In genomic region chrX:96456201-96456963, GRCm38 (mm10) we compare ENCODE assay signal across 9 mouse cellular contexts. TPM values are rescaled to one million over a fixed set of nuclear protein-coding genes. Genes with fewer than 3 reads are reported as not detected.
A peak's percentile ranks its signal among the peaks of the same experiment; 100 is the strongest.
DNase-seq lines count a peak whose midpoint lies in the region; ATAC-seq and TF ChIP-seq lines count a peak whose summit lies in the region.
"Had no signal": no experiment of that assay in that cellular context is flagged by ENCODE, and none has a peak within 500 bp of the region (broad histone marks: within the 10 kb centered on the region; RNA-seq: fewer than 3 reads in every experiment).

Gene Hsf3 (minus strand): TSS chrX:96456294.

- no peaks in the 10 kb centered on the region for H3K36me3 ChIP-seq in heart, embryonic 11.5 days (ENCODE audit: control insufficient read depth, insufficient read depth, low read length)
- no peaks in the 10 kb centered on the region for H3K36me3 ChIP-seq in kidney, adult 2 months (ENCODE audit: control insufficient read depth, insufficient read depth, low read length)
- H3K36me3 ChIP-seq in lung, embryonic 16.5 days (ENCODE audit: control insufficient read depth, insufficient read depth, low read length) = no peaks in the 10 kb centered on the region
- no peaks in the 10 kb centered on the region for H3K36me3 ChIP-seq in stomach, embryonic 15.5 days
- H3K36me3 ChIP-seq: G1E had no signal

- peak within 1 kb of the TSS; percentile 54; the same call in 1 of the 2 replicates for H3K9ac ChIP-seq in heart, embryonic 11.5 days (ENCODE audit: low read depth, low read length)
- peak within 1 kb of the TSS; percentile 40 for H3K9ac ChIP-seq in lung, embryonic 16.5 days (ENCODE audit: low read length)
- H3K9ac ChIP-seq in stomach, embryonic 15.5 days = no peak within 1 kb of the TSS

- peak; percentile 0 for DNase-seq in right cerebral cortex, adult 18-20 months
- DNase-seq in right cerebral cortex, postnatal 4 days = no peak
- peak; percentile 43 for DNase-seq in kidney, adult 2 months

- peak within 1 kb of the TSS; percentile 36 for H3K4me3 ChIP-seq in heart, embryonic 11.5 days (ENCODE audit: low read depth, low read length)
- H3K4me3 ChIP-seq in kidney, adult 2 months (ENCODE audit: insufficient read depth, low read depth, low read length) = peak within 1 kb of the TSS; percentile 52
- H3K4me3 ChIP-seq in lung, embryonic 16.5 days (ENCODE audit: low read length) = peak within 1 kb of the TSS; percentile 41
- peak within 1 kb of the TSS; percentile 33 for H3K4me3 ChIP-seq in stomach, embryonic 15.5 days (replicated peaks)

- H3K4me2 ChIP-seq in heart, embryonic 11.5 days = peak within 1 kb of the TSS; percentile 55
- H3K4me2 ChIP-seq in lung, embryonic 16.5 days (ENCODE audit: low read depth, low read length) = peak within 1 kb of the TSS; percentile 28
- peak within 1 kb of the TSS; percentile 30 for H3K4me2 ChIP-seq in stomach, embryonic 15.5 days

- no peak for TF ChIP-seq POLR2A in kidney, adult 2 months (IDR thresholded peaks at IDR 0.05; ENCODE audit: low read depth, low read length)

- no peak for TF ChIP-seq CTCF in kidney, adult 2 months (conservative IDR thresholded peaks at IDR 0.05; ENCODE audit: insufficient read depth, insufficient read length, low read depth, low read length)

- H3K27me3 ChIP-seq in heart, embryonic 11.5 days (ENCODE audit: control insufficient read depth, insufficient read depth, low read length) = no peaks in the 10 kb centered on the region
- H3K27me3 ChIP-seq in kidney, adult 2 months (replicated peaks; ENCODE audit: control insufficient read depth, insufficient read depth, low read length) = no peaks in the 10 kb centered on the region
- no peaks in the 10 kb centered on the region for H3K27me3 ChIP-seq in lung, embryonic 16.5 days (ENCODE audit: control insufficient read depth, insufficient read depth, low read depth, low read length)
- H3K27me3 ChIP-seq in stomach, embryonic 15.5 days (replicated peaks) = no peaks in the 10 kb centered on the region

- H3K27ac ChIP-seq in heart, embryonic 11.5 days (ENCODE audit: low read depth, low read length) = no peak within 1 kb of the TSS
- peak within 1 kb of the TSS; percentile 31; the same call in 1 of the 2 replicates for H3K27ac ChIP-seq in kidney, adult 2 months (ENCODE audit: insufficient read depth, low read depth, low read length)
- H3K27ac ChIP-seq in lung, embryonic 16.5 days (ENCODE audit: low read length) = no peak within 1 kb of the TSS
- no peak within 1 kb of the TSS for H3K27ac ChIP-seq in stomach, embryonic 15.5 days

- no peak for ATAC-seq in heart, embryonic 11.5 days (replicated peaks; ENCODE audit: insufficient number of reproducible peaks, low FRiP score, low TSS enrichment)
- peak; percentile 78; the same call in 1 of the 2 replicates for ATAC-seq in lung, embryonic 16.5 days (ENCODE audit: low read depth)
- ATAC-seq in stomach, embryonic 15.5 days (ENCODE audit: insufficient read depth, low FRiP score, low read depth) = 0 out of 2 replicates have a peak, but pooled peaks have one; percentile 53
- ATAC-seq in erythroid progenitor cell, adult 5-6 weeks (replicated peaks; ENCODE audit: low FRiP score, poor library complexity, severe bottlenecking) = no peak
- ATAC-seq in granulocyte monocyte progenitor cell, adult 5-6 weeks (replicated peaks; ENCODE audit: poor library complexity, severe bottlenecking) = no peak

- 20% methylated on average over 9 of the region's 9 CpGs for WGBS in heart, embryonic 11.5 days (ENCODE audit: insufficient replicate concordance)
- WGBS in kidney, adult 2 months = 6% methylated on average over 9 of the region's 9 CpGs
- WGBS in lung, embryonic 16.5 days = 13% methylated on average over 9 of the region's 9 CpGs
- 20% methylated on average over 9 of the region's 9 CpGs for WGBS in stomach, embryonic 15.5 days

- H3K9me3 ChIP-seq in heart, embryonic 11.5 days (replicated peaks; ENCODE audit: control insufficient read depth, low read length) = no peaks in the 10 kb centered on the region
- H3K9me3 ChIP-seq in lung, embryonic 16.5 days (ENCODE audit: control insufficient read depth, low read length) = no peaks in the 10 kb centered on the region
- no peaks in the 10 kb centered on the region for H3K9me3 ChIP-seq in stomach, embryonic 15.5 days
- H3K9me3 ChIP-seq: G1E had no signal

- H3K4me1 ChIP-seq in heart, embryonic 11.5 days (ENCODE audit: control insufficient read depth, insufficient read depth, low read length) = no peaks in the 10 kb centered on the region
- H3K4me1 ChIP-seq in kidney, adult 2 months (ENCODE audit: control insufficient read depth, insufficient read depth, low read length) = no peaks in the 10 kb centered on the region; the same call in 1 of the 2 replicates
- no peaks in the 10 kb centered on the region for H3K4me1 ChIP-seq in lung, embryonic 16.5 days (replicated peaks; ENCODE audit: control insufficient read depth, insufficient read depth, low read length)
- no peaks in the 10 kb centered on the region for H3K4me1 ChIP-seq in stomach, embryonic 15.5 days

RNA-seq across cellular contexts. Expression of gene Hsf3, which starts in this region (rescaled TPM):
- polyA plus RNA-seq in heart, embryonic 11.5 days (2014; fragmentation: Nextera tagmentation; extraction: Ambion mirVana) = 0.53 TPM in 1 of 2 replicates, not detected in the other
- polyA plus RNA-seq in kidney, adult 2 months (2012; rRNA removed) = 0.03 TPM in 1 of 2 replicates, not detected in the other
- 0.14 and 0.16 TPM in 2 replicates for polyA plus RNA-seq in lung, embryonic 16.5 days (2015; fragmentation: Nextera tagmentation; extraction: Ambion mirVana)
- polyA plus RNA-seq in stomach, embryonic 15.5 days (2015; fragmentation: Nextera tagmentation; extraction: Ambion mirVana) = 0.12 and 0.19 TPM in 2 replicates
- total RNA-seq in erythroid progenitor cell, adult 5-6 weeks (2015; ENCODE audit: low replicate concordance) = not detected in 2 replicates
- total RNA-seq in erythroid progenitor cell, adult 5-6 weeks (2017; ENCODE audit: low replicate concordance) = not detected in 2 replicates
- not detected in 2 replicates for total RNA-seq in granulocyte monocyte progenitor cell, adult 5-6 weeks (2014; fragmentation: Nextera tagmentation)
- total RNA-seq in granulocyte monocyte progenitor cell, adult 5-6 weeks (2017) = not detected in 2 replicates
- polyA plus RNA-seq: G1E had no signal

Comparison
In these comparisons a context has a peak if more than half of its experiments do, and no peak if none do; other contexts are left out.
1. Peak in DNase-seq, H3K4me3 ChIP-seq and H3K27ac ChIP-seq in kidney, adult 2 months; RNA of the gene not detected or under 1 TPM.
2. Peak in ATAC-seq, H3K4me3 ChIP-seq, H3K9ac ChIP-seq and H3K4me2 ChIP-seq in lung, embryonic 16.5 days; RNA of the gene not detected or under 1 TPM.
3. Peak in ATAC-seq, H3K4me3 ChIP-seq and H3K4me2 ChIP-seq in stomach, embryonic 15.5 days; RNA of the gene not detected or under 1 TPM.